Mouse (Mus musculus) erythroblast, embryonic 14.5 days (primary cell): ENCODE data around the gene Gm19935. TPM values are rescaled to one million over a fixed set of nuclear protein-coding genes. Genes with fewer than 3 reads are reported as not detected.

ENCODE experiments used
- H3K27me3 ChIP-seq: 2 replicates; pipeline ENCODE4 v1.6.1; 2012; ENCODE audit warnings: inconsistent platforms; ENCODE audit not compliant: control insufficient read depth
- H3K36me3 ChIP-seq: 2 replicates; pipeline ENCODE4 v1.6.1; 2012; ENCODE audit warnings: mild to moderate bottlenecking, inconsistent platforms; ENCODE audit not compliant: control insufficient read depth
- H3K4me1 ChIP-seq: 2 replicates; pipeline ENCODE4 v1.6.1; 2012; ENCODE audit warnings: inconsistent platforms; ENCODE audit not compliant: control insufficient read depth
- H3K4me3 ChIP-seq: replicated peaks from 2 replicates; pipeline ENCODE3; 2012; ENCODE audit warnings: moderate library complexity, mild to moderate bottlenecking, inconsistent platforms
- H3K9me3 ChIP-seq: 2 replicates; pipeline ENCODE4 v1.6.1; 2012; ENCODE audit warnings: low read length, inconsistent platforms, mixed read lengths; ENCODE audit not compliant: control insufficient read depth
- GATA1 ChIP-seq: IDR thresholded peaks from 2 replicates; pipeline ENCODE4 v1.6.1; 2012; ENCODE audit warnings: low read length, inconsistent platforms, mixed read lengths
- TAL1 ChIP-seq: IDR thresholded peaks from 3 replicates; pipeline ENCODE4 v1.6.1; 2012; ENCODE audit warnings: low read length, inconsistent platforms, mixed read lengths
- polyA plus RNA-seq: library from polyadenylated mRNA; stranded (reverse); fragments of >175 nt; gene quantifications from 2 replicates; pipeline ENCODE4 v1.2.3, GENCODE M21; 2012

Gm19935 gene
- polyA plus RNA-seq, 1 experiment: not detected

GRCm38 (mm10) chr8:90849462-90850050, 32.4 kb upstream of the Gm19935 start:
- H3K27me3 ChIP-seq: no peaks in the 10 kb centered on the region

DNA sequence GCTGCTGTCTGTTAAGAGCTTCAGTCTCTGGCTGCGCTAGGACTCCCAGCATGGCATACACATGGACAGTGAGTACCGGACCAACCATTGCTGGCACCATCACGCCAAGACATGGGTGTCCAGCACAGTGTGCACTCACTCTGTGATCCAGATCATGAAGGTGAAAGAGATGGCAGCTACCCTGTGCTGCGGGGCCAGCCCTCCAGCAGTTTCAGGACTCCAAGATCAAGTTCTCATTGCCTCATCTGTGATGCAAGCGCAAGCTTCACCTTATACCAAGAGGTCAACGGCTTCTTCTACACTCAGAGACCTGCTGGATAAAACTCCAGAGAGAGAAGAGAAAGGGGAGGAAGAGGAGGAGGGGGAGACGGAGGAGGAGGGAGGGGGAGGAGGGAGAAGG, 30.8 kb upstream of the Gm19935 start:
- no peaks in the 10 kb centered on the region for H3K36me3 ChIP-seq
- H3K4me3 ChIP-seq: no peak overlapping the region
- no peaks in the 10 kb centered on the region for H3K4me1 ChIP-seq
- H3K9me3 ChIP-seq: no peaks in the 10 kb centered on the region
- TF ChIP-seq GATA1: no peak
- no peak for TF ChIP-seq TAL1
- H3K27me3 ChIP-seq: no peaks in the 10 kb centered on the region

More at GRCm38 (mm10) chr8:90849462-90850050, 32.4 kb upstream of the Gm19935 start:
- no peak overlapping the region for H3K4me3 ChIP-seq
- no peaks in the 10 kb centered on the region for H3K9me3 ChIP-seq
- TF ChIP-seq GATA1 (no peak), TAL1 (no peak)
- H3K36me3 ChIP-seq: no peaks in the 10 kb centered on the region
- H3K4me1 ChIP-seq: peaks cover 2% of the 10 kb centered on the region

DNA sequence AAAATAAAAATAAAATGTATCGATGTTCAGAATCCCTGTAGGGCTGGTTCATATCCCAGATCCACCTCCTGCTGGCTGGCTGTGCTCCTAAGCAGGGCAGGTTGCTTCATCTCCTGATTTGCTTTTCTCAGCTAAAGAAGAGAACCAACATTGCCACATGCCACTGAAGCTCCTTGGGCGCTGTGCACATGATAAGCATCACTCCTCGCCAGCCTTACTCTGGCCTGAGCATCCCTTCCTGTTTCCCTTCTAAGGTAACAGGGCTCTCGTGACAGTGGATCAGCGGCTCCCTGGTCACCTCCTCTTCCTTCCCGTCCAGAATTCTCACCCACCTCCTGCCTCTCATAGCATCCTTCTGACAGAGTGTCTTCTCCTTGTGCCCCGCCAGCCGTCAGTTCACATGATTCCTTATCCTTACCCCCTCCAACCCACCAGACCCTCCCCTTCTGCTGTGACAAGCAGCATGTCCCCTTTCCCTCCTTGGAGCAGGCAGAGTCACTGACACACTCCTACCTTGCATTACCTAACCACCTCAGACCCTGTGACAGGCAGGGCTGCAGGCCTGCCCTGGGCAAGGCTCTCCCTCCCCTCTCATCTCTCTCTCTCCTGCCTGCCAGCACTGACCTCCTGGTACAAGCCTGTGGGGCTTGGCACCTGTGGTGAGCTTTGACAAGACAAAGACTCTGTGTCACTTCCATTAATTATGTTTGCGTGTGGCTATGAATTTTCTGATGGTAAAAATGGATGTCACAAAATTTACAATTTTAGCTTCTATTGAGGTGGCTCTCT, 27.2 kb upstream of the Gm19935 start:
- Histone ChIP-seq H3K27me3 (no peaks in the 10 kb centered on the region), H3K9me3 (no peaks in the 10 kb centered on the region), H3K36me3 (no peaks in the 10 kb centered on the region), H3K4me3 (no peak overlapping the region), H3K4me1 (no peaks in the 10 kb centered on the region)
- TF ChIP-seq TAL1 (no peak), GATA1 (no peak)

- Histone ChIP-seq H3K9me3 (no peaks in the 10 kb centered on the region), H3K27me3 (no peaks in the 10 kb centered on the region), H3K4me3 (no peak overlapping the region), H3K4me1 (no peaks in the 10 kb centered on the region), H3K36me3 (no peaks in the 10 kb centered on the region)
- TF ChIP-seq TAL1: no peak
- no peak for TF ChIP-seq GATA1
Observed at GRCm38 (mm10) chr8:90843127-90843526, 25.9 kb upstream of the Gm19935 start.

DNA sequence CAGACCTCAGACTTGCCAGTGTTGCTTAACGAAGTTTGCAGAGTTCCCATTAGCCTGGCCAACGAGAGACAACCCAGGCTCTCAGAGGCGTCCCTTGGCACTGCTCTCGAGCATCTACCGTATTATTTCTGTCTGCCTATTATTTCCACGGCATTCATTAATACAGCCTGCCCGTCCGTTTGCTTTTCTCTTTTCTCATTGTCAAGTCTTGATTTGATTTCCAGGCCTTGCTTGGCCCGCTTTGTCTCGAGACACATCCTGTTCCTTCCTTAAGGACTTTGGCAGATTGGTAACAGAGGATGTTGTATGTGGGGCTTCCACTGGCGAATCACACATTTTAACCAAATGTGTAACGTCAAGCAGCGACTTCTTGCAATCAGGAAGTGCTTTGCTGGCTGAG, 24.1 kb upstream of the Gm19935 start:
- Histone ChIP-seq H3K36me3 (no peaks in the 10 kb centered on the region), H3K9me3 (no peaks in the 10 kb centered on the region), H3K27me3 (no peaks in the 10 kb centered on the region), H3K4me1 (no peaks in the 10 kb centered on the region), H3K4me3 (no peak overlapping the region)
- no peak for TF ChIP-seq TAL1

GRCm38 (mm10) chr8:90839725-90840714, 22.8 kb upstream of the Gm19935 start:
- Histone ChIP-seq H3K4me3 (no peak overlapping the region), H3K27me3 (no peaks in the 10 kb centered on the region), H3K4me1 (no peaks in the 10 kb centered on the region), H3K9me3 (no peaks in the 10 kb centered on the region), H3K36me3 (no peaks in the 10 kb centered on the region)
- TF ChIP-seq TAL1 (no peak), GATA1 (no peak)

GRCm38 (mm10) chr8:90837440-90837839, 20.2 kb upstream of the Gm19935 start:
- TF ChIP-seq GATA1 (no peak), TAL1 (no peak)
- no peak overlapping the region for H3K4me3 ChIP-seq
- H3K4me1 ChIP-seq: no peaks in the 10 kb centered on the region; the same call in 1 of the 2 replicates
- no peaks in the 10 kb centered on the region for H3K9me3 ChIP-seq
- no peaks in the 10 kb centered on the region for H3K27me3 ChIP-seq
- H3K36me3 ChIP-seq: no peaks in the 10 kb centered on the region

DNA sequence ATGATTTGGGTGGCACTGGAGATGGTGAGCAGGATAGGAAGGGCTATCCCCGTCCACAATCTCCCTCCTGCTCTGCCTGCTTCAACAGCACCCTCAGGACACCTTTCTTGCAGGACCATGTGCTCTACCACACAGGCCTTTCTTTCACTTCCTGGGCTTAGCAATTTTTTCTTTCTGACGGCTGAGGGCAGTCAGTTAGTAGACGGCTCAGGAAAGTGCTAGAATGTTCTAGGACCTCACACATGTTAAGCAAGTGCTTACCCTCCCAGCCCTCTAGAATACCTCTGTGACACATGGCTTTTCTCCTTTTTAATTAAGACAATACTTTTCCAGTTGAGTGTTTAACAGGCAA, 17.1 kb upstream of the Gm19935 start:
- H3K36me3 ChIP-seq: no peaks in the 10 kb centered on the region
- H3K27me3 ChIP-seq: no peaks in the 10 kb centered on the region
- peaks cover 11% of the 10 kb centered on the region for H3K4me1 ChIP-seq
- TF ChIP-seq GATA1 (no peak), TAL1 (no peak)
- H3K9me3 ChIP-seq: no peaks in the 10 kb centered on the region
- H3K4me3 ChIP-seq: no peak overlapping the region
